Mouse (Mus musculus): ENCODE data around the gene Rinl.

DNA sequence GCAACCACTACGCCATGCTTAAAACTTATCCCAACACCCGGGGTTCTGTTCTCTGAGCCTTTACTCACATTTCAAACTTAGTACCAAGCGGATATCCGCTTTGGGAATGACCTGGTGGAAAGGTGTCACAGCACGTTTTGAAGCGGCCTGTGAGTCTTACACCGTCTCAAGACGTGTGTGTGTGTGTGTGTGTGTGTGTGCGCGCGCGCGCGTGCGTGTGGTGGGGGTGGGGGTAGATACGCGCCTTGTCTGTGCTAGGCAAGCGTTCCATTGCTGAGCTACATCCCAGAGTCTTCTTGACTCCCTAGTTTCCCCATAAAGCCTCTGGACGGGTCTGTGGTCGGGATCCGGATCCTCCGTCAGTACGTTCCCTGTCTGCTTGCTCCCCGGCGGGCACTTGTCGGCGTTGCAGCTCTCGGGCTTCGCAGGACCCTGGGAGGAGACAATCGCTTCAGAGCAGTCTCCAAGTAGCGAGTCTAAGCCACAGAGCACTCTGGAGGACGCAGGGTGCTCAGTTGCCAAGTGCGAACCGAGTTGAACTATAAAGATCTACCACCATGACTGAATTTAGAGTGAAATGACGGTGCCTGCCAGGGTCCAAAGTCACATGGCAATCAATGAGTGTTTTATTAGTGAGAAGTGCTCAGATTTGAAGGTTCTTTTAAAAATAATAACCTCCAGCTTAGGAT lies 20.8 kb downstream of the Rinl start:
- TF ChIP-seq MYOD1 (IDR thresholded peaks at IDR 0.05; ENCODE audit: control insufficient read depth, insufficient read length, low read depth): no peak
- no peak for TF ChIP-seq CTCF (IDR thresholded peaks at IDR 0.05; ENCODE audit: control insufficient read depth, insufficient read depth, insufficient read length)
- TF ChIP-seq MAX (IDR thresholded peaks at IDR 0.05): no peak
- no peak for TF ChIP-seq FOSL1 (IDR thresholded peaks at IDR 0.05; ENCODE audit: insufficient read depth, low read length, poor library complexity, severe bottlenecking)
- no peak for TF ChIP-seq CEBPB (IDR thresholded peaks at IDR 0.05; ENCODE audit: low read depth)
- no peak for TF ChIP-seq USF1 (IDR thresholded peaks at IDR 0.05; ENCODE audit: low read depth)
- no peak for TF ChIP-seq MYOG (IDR thresholded peaks at IDR 0.05; ENCODE audit: control insufficient read depth, extremely low read depth, insufficient read length)

All from C2C12 (cell line).